Mouse (Mus musculus) brain, embryonic 14.5 days (tissue): ENCODE results near the gene Prl5a1.

Source experiments
- CTCF ChIP-seq: fragments of 200-500 bp; IDR thresholded peaks from 2 replicates; pipeline ENCODE4 v1.5.1; 2012; ENCODE audit warnings: inconsistent platforms, mild to moderate bottlenecking, moderate library complexity, borderline replicate concordance; ENCODE audit not compliant: insufficient read depth, insufficient read length; ENCODE audit errors: extremely low read depth
- POLR2A ChIP-seq: fragments of 200-500 bp; IDR thresholded peaks from 2 replicates; pipeline ENCODE4 v1.6.1; 2012; ENCODE audit warnings: mild to moderate bottlenecking, inconsistent platforms, borderline replicate concordance; ENCODE audit not compliant: poor library complexity, insufficient read depth, insufficient read length, severe bottlenecking; ENCODE audit errors: extremely low read depth

DNA sequence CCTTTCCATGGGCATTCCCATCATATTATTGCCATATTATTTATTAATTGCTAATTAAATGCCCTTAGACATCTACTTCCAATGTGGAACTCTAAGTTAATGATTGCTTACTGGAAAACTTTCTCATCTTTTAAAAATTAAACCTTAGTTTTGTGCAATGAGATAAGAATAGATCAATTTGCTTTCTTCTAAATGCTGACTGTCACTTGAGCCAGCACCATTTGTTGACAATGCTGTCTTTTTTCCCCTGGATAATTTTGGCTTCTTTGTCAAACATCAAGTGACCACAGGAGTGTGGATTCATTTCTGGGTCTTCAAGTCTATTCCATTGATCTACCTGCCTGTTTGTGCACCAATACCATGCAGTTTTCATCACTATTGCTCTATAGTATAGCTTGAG lies 46.1 kb upstream of the Prl5a1 start:
- TF ChIP-seq CTCF: no peak
- no peak for TF ChIP-seq POLR2A
